Mouse (Mus musculus) limb, embryonic 15.5 days (tissue): ENCODE results near the gene Mbl1. TPM values are rescaled to one million over a fixed set of nuclear protein-coding genes. Genes with fewer than 3 reads are reported as not detected.

Experiments used
- ATAC-seq: fragments of 200-750 bp; cut with Nextera tagmentation; 2 replicates; pipeline ENCODE4 v1.8.0; 2017; ENCODE audit warnings: low read depth, moderate TSS enrichment; ENCODE audit not compliant: insufficient number of reproducible peaks, low FRiP score, low TSS enrichment
- H3K27ac ChIP-seq: fragments of 300-500 bp; sonication (generic); 2 replicates; pipeline ENCODE4 v1.5.1; 2015; ENCODE audit warnings: moderate library complexity, mild to moderate bottlenecking, inconsistent platforms
- H3K27me3 ChIP-seq: fragments of 300-500 bp; sonication (generic); 2 replicates; pipeline ENCODE4 v1.6.1; 2015; ENCODE audit warnings: inconsistent platforms
- H3K36me3 ChIP-seq: fragments of 300-500 bp; sonication (generic); 2 replicates; pipeline ENCODE4 v1.6.1; 2015; ENCODE audit warnings: inconsistent platforms
- H3K4me1 ChIP-seq: fragments of 300-500 bp; sonication (generic); 2 replicates; pipeline ENCODE4 v1.6.1; 2015; ENCODE audit warnings: inconsistent platforms
- H3K4me2 ChIP-seq: fragments of 300-500 bp; sonication (generic); 2 replicates; pipeline ENCODE4 v1.6.1; 2015; ENCODE audit warnings: mild to moderate bottlenecking, inconsistent platforms
- H3K4me3 ChIP-seq: fragments of 300-500 bp; sonication (generic); 2 replicates; pipeline ENCODE4 v1.5.1; 2015; ENCODE audit warnings: mild to moderate bottlenecking, inconsistent platforms
- H3K9ac ChIP-seq: fragments of 300-500 bp; sonication (generic); 2 replicates; pipeline ENCODE4 v1.6.1; 2015; ENCODE audit warnings: inconsistent platforms
- H3K9me3 ChIP-seq: fragments of 300-500 bp; sonication (generic); 2 replicates; pipeline ENCODE4 v1.6.1; 2016; ENCODE audit warnings: inconsistent platforms
- WGBS: fragments of 180-500 bp; shearing (Covaris S2); methylation state at CpG from one replicate; pipeline ENCODE4 v1.1.7; 2015; 5-methylcytosine and 5-hydroxymethylcytosine counted together
- polyA plus RNA-seq: library from polyadenylated mRNA; unstranded; fragments of >200 nt; fragmentation: Nextera tagmentation; extraction: Ambion mirVana; gene quantifications from 2 replicates; pipeline ENCODE4 v1.2.1, GENCODE M21; 2015

Mbl1 gene
- not detected in 2 replicates for polyA plus RNA-seq

DNA sequence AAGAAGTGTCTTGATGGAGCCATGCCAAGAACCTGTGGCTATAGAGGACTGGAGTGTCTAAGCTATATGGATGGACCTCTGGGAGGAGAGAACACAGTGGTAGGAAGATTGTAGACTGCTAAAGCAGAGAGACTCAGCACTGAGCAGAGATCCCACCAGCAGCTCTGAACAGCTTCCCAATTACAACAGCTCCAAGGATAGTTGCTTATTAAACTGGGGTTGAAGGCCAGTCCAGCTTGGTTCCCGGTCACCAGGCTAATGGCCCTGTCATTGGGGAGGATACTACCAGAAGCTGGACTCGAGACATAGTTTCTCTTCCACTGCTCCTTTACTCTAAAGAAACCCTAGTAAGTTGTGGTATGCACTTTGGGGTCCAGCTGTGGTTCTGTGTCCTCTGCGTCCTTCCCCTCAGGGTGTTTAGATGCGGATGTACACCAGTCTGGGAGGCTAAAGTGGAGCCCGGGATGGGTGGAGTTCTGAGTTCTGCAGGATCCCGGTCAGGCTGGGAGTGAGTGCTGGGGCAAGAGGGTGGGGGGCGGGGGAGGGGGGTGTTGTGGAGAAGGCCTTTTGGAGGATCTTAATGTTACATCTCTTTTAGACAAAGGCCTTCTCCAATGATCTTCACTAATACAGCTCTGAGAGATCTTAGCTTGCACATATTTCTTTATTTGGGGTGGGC, at the start of gene Mbl1:
Gene Mbl1 (plus strand): TSS at position 239 of the 679 bp plus-strand sequence.
- Histone ChIP-seq H3K27ac (no peak within 1 kb of the TSS), H3K27me3 (no peaks in the 10 kb centered on the region), H3K4me2 (no peak within 1 kb of the TSS), H3K9ac (no peak within 1 kb of the TSS), H3K4me1 (no peaks in the 10 kb centered on the region), H3K4me3 (no peak within 1 kb of the TSS), H3K36me3 (no peaks in the 10 kb centered on the region), H3K9me3 (no peaks in the 10 kb centered on the region)
- 83% methylated on average over 7 of the region's 7 CpGs for WGBS
- no peak for ATAC-seq

DNA sequence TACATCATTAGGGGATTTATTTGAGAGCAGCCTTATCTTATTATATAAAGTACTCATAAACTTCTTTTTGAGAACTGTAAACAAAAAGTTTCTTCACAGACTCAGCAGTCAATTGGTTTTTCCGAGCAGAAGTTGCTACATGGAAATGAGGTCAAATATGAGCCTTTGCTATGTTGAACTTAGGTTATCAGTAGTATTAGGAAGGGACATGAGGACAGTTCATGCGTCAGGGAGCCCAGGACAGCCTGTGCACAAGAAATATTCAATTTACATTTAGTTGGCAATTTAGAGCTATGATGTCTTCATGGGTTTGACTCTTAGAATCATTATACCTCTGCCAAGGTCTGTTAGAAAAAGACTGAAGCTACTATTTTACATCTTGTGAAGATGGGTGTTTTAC, 49.0 kb upstream of the Mbl1 start:
- H3K36me3 ChIP-seq, result no peaks in the 10 kb centered on the region
- no peaks in the 10 kb centered on the region for H3K9me3 ChIP-seq
- no peak overlapping the region for H3K9ac ChIP-seq
- ATAC-seq, result no peak
- 76% methylated on average over 2 of the region's 2 CpGs for WGBS
- H3K4me1 ChIP-seq, result no peaks in the 10 kb centered on the region
- H3K4me2 ChIP-seq, result no peak overlapping the region
- H3K4me3 ChIP-seq, result no peak overlapping the region
- H3K27me3 ChIP-seq, result no peaks in the 10 kb centered on the region
- H3K27ac ChIP-seq, result no peak overlapping the region

DNA sequence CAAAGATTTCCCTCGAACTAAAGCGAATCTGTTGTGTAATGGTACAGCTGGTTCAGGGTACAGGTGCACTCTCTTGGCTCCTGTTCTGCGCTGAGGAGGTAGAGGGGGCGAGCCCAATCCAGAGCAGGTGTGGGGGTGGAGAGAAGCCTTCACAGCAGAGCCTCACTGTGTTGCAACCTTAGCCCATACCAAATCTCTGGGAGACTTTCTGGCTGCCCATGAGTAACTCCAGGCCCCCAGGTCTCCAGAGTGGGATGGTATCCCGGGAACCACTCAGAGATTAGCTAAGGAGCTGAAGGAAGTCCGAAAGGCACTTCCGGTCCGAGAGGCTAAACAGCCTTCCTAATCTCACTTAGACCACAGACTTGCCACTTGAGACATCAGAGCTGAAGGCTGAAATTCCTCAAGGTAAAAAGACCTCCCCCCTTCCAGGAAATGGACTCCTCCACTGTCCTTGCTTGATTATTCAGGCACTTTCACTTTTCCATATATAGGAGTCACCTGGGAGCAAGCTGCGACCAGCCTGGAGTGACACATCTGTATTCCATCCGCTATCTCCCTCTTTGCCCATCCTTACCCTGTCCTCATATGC, 46.3 kb upstream of the Mbl1 start, which contains the start of gene Mat1a:
Gene Mat1a (plus strand): TSS at position 183 of the 592 bp plus-strand sequence.
- Histone ChIP-seq H3K9ac (no peak within 1 kb of the TSS), H3K4me1 (no peaks in the 10 kb centered on the region), H3K4me2 (no peak within 1 kb of the TSS), H3K36me3 (no peaks in the 10 kb centered on the region), H3K9me3 (no peaks in the 10 kb centered on the region), H3K4me3 (no peak within 1 kb of the TSS), H3K27me3 (no peaks in the 10 kb centered on the region), H3K27ac (no peak within 1 kb of the TSS)
- 64% methylated on average over 10 of the region's 10 CpGs for WGBS
- no peak for ATAC-seq

- Histone ChIP-seq H3K27me3 (no peaks in the 10 kb centered on the region), H3K9me3 (no peaks in the 10 kb centered on the region)
Measured at GRCm38 (mm10) chr14:41111031-41111668, 40.1 kb upstream of the Mbl1 start.

GRCm38 (mm10) chr14:41112944-41113343, 38.3 kb upstream of the Mbl1 start:
- no peaks in the 10 kb centered on the region for H3K9me3 ChIP-seq
- no peak overlapping the region for H3K9ac ChIP-seq
- no peak overlapping the region for H3K27ac ChIP-seq
- no peak overlapping the region for H3K4me3 ChIP-seq
- no peak for ATAC-seq
- H3K36me3 ChIP-seq, result no peaks in the 10 kb centered on the region
- 80% methylated on average over 4 of the region's 4 CpGs for whole genome bisulfite sequencing
- H3K4me2 ChIP-seq, result no peak overlapping the region
- H3K4me1 ChIP-seq, result no peaks in the 10 kb centered on the region
- H3K27me3 ChIP-seq, result no peaks in the 10 kb centered on the region

More at GRCm38 (mm10) chr14:41111031-41111668, 40.1 kb upstream of the Mbl1 start:
- no peak for ATAC-seq
- WGBS, result 87% methylated on average over 7 of the region's 7 CpGs
- Histone ChIP-seq H3K9ac (no peak overlapping the region), H3K4me3 (no peak overlapping the region), H3K4me1 (no peaks in the 10 kb centered on the region), H3K27ac (no peak overlapping the region), H3K36me3 (no peaks in the 10 kb centered on the region), H3K4me2 (no peak overlapping the region)

GRCm38 (mm10) chr14:41116271-41116670, 35.0 kb upstream of the Mbl1 start:
- Histone ChIP-seq H3K4me1 (no peaks in the 10 kb centered on the region), H3K27ac (no peak overlapping the region), H3K4me2 (no peak overlapping the region), H3K9ac (no peak overlapping the region), H3K27me3 (no peaks in the 10 kb centered on the region), H3K36me3 (no peaks in the 10 kb centered on the region), H3K4me3 (no peak overlapping the region), H3K9me3 (no peaks in the 10 kb centered on the region)
- WGBS, result 79% methylated on average over 3 of the region's 3 CpGs
- ATAC-seq, result no peak

- no peak overlapping the region for H3K9ac ChIP-seq
- H3K4me2 ChIP-seq, result no peak overlapping the region
- no peak for ATAC-seq
- no peaks in the 10 kb centered on the region for H3K36me3 ChIP-seq
- H3K9me3 ChIP-seq, result no peaks in the 10 kb centered on the region
- H3K4me3 ChIP-seq, result no peak overlapping the region
- no peaks in the 10 kb centered on the region for H3K4me1 ChIP-seq
- no peaks in the 10 kb centered on the region for H3K27me3 ChIP-seq
- WGBS, result 88% methylated on average over 5 of the region's 5 CpGs
- no peak overlapping the region for H3K27ac ChIP-seq
Measured at GRCm38 (mm10) chr14:41124683-41125082, 26.6 kb upstream of the Mbl1 start.

DNA sequence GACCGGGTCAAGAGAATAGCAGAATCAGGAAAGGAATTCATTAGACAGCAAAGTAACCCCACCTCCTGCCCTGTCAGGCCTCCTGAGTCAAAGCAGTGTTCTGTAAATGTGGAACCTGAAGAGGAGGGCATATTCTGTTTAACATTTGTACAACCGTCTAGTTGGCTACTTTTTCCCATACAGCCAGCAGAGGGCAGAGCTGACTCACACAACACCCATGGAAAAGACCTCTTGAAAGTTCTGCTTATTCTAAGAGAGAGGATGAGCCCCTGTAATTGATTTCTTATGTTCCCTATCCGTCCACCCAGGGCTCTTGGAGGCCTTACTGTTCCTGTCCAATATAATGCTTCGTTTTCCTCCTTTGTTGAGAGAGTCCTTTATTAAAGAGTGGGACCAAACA, 23.3 kb upstream of the Mbl1 start:
- WGBS, result 18% methylated on average over 4 of the region's 4 CpGs
- no peaks in the 10 kb centered on the region for H3K9me3 ChIP-seq
- H3K4me3 ChIP-seq, result no peak overlapping the region
- no peak overlapping the region for H3K9ac ChIP-seq
- H3K4me2 ChIP-seq, result no peak overlapping the region
- H3K36me3 ChIP-seq, result no peaks in the 10 kb centered on the region
- H3K27ac ChIP-seq, result no peak overlapping the region
- no peak for ATAC-seq
- H3K27me3 ChIP-seq, result no peaks in the 10 kb centered on the region
- no peaks in the 10 kb centered on the region for H3K4me1 ChIP-seq

- Histone ChIP-seq H3K27me3 (no peaks in the 10 kb centered on the region), H3K9ac (no peak within 1 kb of the TSS), H3K4me2 (no peak within 1 kb of the TSS), H3K9me3 (no peaks in the 10 kb centered on the region), H3K4me1 (no peaks in the 10 kb centered on the region), H3K36me3 (no peaks in the 10 kb centered on the region), H3K27ac (no peak within 1 kb of the TSS), H3K4me3 (no peak within 1 kb of the TSS)
- ATAC-seq, result no peak
- 83% methylated on average over 7 of the region's 7 CpGs for WGBS
Measured at GRCm38 (mm10) chr14:41131540-41131939, 19.7 kb upstream of the Mbl1 start, which contains the start of gene Sftpa1. Gene Sftpa1 (plus strand): TSS chr14:41131782.

- no peak for ATAC-seq
- Histone ChIP-seq H3K27me3 (no peaks in the 10 kb centered on the region), H3K4me1 (no peaks in the 10 kb centered on the region), H3K36me3 (no peaks in the 10 kb centered on the region), H3K4me3 (no peak overlapping the region), H3K9ac (no peak overlapping the region), H3K9me3 (no peaks in the 10 kb centered on the region), H3K27ac (no peak overlapping the region), H3K4me2 (no peak overlapping the region)
Measured at GRCm38 (mm10) chr14:41137006-41137405, 14.3 kb upstream of the Mbl1 start.

DNA sequence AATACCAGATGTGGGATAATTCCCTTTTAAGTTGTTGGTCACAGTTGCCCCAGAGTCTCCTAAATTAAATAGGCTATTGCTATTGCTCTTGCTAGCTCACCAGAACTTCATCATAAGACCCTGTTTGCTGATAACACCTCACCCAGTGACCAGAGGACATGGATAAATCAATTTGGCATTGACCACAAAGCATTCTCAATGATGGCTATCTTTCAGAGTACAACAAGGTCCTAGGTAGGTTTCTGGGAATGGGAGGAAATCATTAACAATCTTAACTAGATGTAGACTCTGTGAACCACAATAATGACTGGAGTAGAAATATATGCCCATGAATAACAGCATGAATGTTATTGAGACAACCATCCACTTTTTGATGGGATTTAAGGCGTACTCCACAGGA, 10.6 kb upstream of the Mbl1 start:
- Histone ChIP-seq H3K27ac (no peak overlapping the region), H3K36me3 (no peaks in the 10 kb centered on the region), H3K9ac (no peak overlapping the region), H3K27me3 (no peaks in the 10 kb centered on the region), H3K9me3 (no peaks in the 10 kb centered on the region), H3K4me3 (no peak overlapping the region), H3K4me2 (no peak overlapping the region), H3K4me1 (no peaks in the 10 kb centered on the region)
- no peak for ATAC-seq
- 95% methylated on average over 1 of the region's 1 CpGs for WGBS

- ATAC-seq, result no peak
- Histone ChIP-seq H3K4me2 (no peak overlapping the region), H3K9me3 (no peaks in the 10 kb centered on the region), H3K27ac (no peak overlapping the region), H3K27me3 (no peaks in the 10 kb centered on the region), H3K9ac (no peak overlapping the region), H3K4me3 (no peak overlapping the region), H3K36me3 (no peaks in the 10 kb centered on the region), H3K4me1 (no peaks in the 10 kb centered on the region)
- 60% methylated on average over 6 of the region's 6 CpGs for WGBS
Measured at GRCm38 (mm10) chr14:41146035-41146434, 5.2 kb upstream of the Mbl1 start.
